Mouse (Mus musculus): ENCODE data around the gene Strbp.
"Not testable (repeated sequence)": the region's sequence is repeated elsewhere in the genome, so short reads cannot be mapped to it uniquely, and the experiment has no call there.

- TF ChIP-seq CTCF (conservative IDR thresholded peaks at IDR 0.05; ENCODE audit: insufficient read depth, insufficient read length, low read depth, low read length); POLR2A (IDR thresholded peaks at IDR 0.05; ENCODE audit: low read depth, low read length): not testable (repeated sequence)
Measured at GRCm38 (mm10) chr2:37505856-37506255, 197.8 kb downstream of the Strbp start.
